Mouse (Mus musculus): ENCODE data around the gene H2afy.

DNA sequence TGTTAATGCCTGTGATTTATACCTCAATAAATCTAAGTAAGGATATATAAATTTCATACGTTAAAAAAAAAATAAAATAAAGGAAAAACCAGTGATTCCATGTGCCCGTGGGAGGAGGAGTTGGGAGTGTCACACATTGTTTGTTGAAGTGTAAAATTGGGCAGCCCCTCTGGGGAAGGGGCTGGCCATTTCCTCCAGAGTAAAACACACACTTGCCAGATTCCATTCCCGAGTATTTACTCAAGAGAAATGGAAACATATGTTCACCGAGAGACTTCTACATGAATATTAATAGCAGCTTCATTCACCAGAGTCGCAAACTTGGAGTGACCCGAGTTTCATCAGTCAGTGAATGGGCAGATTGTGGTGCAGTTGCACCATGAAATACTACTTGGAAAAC, 85.9 kb downstream of the H2afy start:
- TF ChIP-seq POLR2A (IDR thresholded peaks at IDR 0.05; ENCODE audit: low read depth, low read length) = no peak
- no peak for TF ChIP-seq CTCF (IDR thresholded peaks at IDR 0.05; ENCODE audit: extremely low read depth, insufficient read length, insufficient replicate concordance, low read depth, low read length)

All from small intestine, adult 2 months (tissue).